In the genomic region with DNA sequence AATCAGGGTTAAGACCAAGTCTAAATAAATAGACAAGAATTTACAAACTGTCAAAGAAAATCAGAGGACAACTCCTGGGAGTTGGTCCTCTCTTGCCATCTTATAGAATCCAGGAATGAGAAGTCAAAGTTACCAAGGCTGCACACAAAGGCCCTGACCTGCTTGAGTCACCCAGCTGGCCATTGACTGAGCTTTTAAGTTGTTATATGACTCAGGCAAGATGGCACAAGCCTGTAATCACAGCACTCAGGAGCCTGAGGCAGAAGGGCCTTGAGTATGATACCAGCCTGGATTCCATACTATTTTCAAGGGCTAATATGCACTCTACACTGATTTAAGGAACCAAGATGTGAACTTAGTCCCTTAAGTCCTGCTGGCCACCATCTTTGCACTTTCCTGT, we compare ENCODE assay signal across 13 mouse cellular contexts. TPM values are rescaled to one million over a fixed set of nuclear protein-coding genes. Genes with fewer than 3 reads are reported as not detected.
"Had no signal": no experiment of that assay in that cellular context is flagged by ENCODE, and none has a peak within 500 bp of the region (broad histone marks: within the 10 kb centered on the region; RNA-seq: fewer than 3 reads in every experiment).

No protein-coding gene starts in this region.

- DNase-seq: retina, postnatal 1 day; right cerebral cortex, adult 18-20 months; right cerebral cortex, postnatal 14 days; right cerebral cortex, postnatal 25 days; right cerebral cortex, postnatal 4 days; spleen, adult 18-20 months; thymus, adult 18-20 months; thymus, adult 2 months; thymus, postnatal 14 days; thymus, postnatal 25 days; thymus, postnatal 36 days; thymus, postnatal 4 days had no signal

RNA-seq across cellular contexts. Expression of gene Npr1, which starts 42.1 kb away (rescaled TPM):
- total RNA-seq: neutrophil, adult 5-6 weeks had no signal
